Mouse (Mus musculus): ENCODE results near the gene Slc44a5.
A peak's percentile ranks its signal among the peaks of the same experiment; 100 is the strongest.
"Not testable (repeated sequence)": the region's sequence is repeated elsewhere in the genome, so short reads cannot be mapped to it uniquely, and the experiment has no call there.

Gene Slc44a5

DNA sequence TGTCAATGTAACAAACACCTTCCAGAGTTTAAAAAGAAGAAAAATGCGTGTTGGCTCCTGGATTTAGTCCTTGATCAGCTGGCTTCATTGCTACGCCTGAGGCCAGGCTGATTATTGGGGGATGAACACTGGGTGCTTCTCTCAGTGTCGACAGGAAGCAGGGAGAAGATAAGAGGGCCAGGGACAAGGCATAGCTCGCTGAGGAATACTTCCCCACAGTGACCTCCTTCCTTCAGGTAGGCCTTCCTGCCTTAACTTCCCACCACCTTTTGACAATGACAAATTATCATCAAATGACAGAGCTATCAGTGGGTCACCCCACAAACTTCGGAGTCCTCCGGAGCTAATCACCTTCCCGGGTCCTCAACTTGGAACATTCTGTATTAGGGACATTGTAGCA lies 242.1 kb downstream of the Slc44a5 start:
- no peak for DNase-seq (ENCODE audit: low spot score in 2 of 2)

DNA sequence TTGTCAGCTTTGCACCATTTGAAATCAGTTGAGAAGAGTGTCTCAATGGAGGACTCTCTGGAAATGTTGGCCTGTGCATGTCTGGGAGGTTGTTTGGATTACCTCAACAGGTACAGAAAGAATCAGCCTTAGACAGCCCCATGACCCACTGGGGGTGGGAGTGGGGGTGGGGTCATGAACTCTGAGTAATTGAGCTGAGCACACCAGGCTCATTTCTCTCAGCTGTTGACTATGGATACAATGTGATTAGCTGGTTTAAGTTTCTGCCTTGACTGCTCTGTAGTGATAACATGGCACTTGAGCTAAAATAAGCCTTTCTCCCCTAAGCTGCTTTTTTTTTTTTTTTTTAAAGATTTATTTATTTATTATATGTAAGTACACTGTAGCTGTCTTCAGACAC lies 242.5 kb downstream of the Slc44a5 start:
- no peak for DNase-seq (ENCODE audit: low spot score in 2 of 2)

DNA sequence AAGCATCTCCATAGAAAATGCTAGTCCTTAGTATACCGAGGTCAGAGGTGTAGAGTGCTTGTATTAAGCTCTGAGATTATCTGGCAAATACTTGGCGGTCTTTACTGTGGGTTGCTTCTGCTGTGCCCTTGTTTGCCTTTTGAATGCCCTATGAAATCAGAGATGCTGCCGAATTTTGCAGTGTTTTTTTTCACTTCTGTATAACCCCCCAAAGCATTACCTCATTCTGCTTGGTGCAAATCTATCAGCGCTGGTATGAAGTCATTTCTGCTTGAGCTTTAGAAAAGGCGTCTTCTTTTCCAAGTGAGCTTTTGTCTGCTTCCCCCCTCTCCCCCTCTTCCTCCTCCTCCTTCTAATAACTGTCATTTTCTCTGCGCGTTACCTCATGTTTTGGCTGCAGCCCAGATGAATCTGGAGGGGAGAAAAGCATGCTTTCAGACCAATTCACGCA lies 248.9 kb downstream of the Slc44a5 start:
- DNase-seq (ENCODE audit: low spot score in 2 of 2): no peak

DNA sequence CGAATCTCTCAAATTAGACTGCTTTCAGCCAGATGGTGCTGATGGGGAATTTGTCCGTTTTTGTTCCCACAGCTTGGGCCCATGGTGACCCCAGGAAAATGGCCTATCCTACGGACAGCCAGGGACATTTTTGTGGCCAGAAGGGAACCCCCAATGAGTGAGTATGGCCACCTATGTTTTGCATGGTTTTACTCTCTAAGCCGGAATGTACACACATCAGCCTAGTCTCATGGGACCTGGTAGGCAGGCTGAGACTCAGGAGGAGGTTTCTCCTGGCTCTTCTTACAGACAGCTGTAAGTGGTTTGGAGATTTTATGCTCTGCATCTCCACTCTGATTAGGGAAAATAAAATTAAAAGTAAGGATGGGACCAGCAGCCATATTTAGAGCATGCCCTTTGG lies 249.5 kb downstream of the Slc44a5 start:
- no peak for DNase-seq (ENCODE audit: low spot score in 2 of 2)

DNA sequence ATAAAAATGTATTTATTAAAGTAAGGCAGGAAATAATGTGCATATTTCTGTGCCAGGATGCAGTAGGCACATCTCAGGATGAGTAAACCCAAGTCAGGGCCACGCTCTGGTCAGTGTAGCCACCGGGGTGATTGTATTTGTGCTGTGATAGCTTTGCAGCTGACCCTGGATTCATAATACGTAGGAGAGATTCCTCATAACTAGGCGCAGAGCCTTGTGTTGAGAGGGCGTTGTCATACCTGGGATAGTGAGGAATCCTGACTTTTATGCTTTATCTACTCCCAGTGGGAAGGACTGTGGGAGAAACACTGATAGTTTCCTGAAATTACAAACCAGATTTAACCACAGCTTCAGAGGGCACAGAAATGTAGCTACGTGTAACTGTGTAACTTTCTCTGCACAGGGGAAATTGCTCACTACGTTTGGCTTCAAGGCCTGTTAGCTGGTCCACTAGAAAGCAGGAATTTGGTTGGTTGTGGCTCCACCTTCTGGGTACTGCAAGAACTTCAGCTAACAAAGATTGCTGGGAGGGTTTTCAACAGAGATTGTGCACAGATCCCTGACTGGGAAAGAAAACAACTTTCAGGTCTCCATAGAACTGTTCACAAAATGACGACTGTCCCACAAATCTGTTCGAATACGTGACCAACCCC lies 253.0 kb downstream of the Slc44a5 start:
- DNase-seq (ENCODE audit: low spot score in 2 of 2): peak; percentile 6 to 36

DNA sequence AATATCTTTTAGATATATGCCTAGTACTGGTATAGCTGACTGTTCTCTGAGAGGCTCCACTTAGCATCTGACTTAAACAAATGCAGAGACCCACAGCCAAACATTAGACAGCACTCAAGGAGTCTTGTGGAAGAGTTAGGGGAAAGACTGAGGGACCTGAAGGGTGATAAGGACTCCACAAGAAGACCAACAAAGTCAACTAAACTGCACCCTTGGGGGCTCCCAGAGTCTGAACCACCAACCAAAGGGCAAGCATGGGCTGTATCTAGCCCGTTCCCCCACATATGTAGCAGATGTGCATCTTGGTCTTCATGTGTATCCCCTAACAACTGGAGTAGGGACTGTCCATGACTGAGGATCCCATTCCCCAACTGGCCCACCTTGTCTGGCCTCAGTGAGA lies 271.7 kb downstream of the Slc44a5 start:
- no peak for DNase-seq (ENCODE audit: low spot score in 2 of 2)

DNA sequence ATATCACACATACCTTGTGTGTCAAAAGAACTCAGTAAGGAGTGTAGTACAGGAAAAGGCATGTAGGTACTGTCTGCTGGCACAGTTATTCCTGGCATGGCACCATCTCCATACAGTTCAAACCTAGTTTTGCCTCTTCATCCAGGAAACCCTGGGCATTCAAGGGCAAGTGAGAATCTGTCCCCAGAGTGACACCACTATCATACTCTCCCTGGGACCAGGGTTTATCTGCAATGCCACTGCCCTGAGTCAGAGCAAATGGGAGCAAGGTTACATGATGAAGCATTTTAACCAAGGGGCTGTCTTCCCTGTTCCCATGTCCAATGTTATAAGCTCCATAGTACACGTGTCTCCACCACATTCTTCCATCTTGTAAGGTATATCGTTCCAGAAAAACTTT lies 278.2 kb downstream of the Slc44a5 start:
- DNase-seq (ENCODE audit: low spot score in 2 of 2): no peak

DNA sequence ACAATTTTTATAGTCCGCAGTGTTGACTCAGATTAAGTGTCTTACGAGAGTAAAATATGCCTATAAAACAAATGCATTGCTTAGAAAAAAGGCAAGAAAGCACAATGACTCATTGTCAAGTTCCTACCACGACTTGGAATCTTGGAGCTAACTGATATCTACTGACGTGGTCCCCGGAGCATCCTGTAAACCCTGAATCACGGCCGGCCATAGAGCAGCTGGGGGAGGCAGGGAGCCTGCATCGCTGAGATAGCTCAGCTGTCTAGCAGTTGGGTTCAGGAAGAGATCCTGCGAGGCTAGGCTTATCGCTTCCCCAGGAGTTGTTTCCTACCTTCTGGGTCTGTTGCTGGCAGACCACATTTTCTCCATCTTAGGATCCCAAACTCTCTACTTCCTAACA lies 279.0 kb downstream of the Slc44a5 start:
- DNase-seq (ENCODE audit: low spot score in 2 of 2): no peak

DNA sequence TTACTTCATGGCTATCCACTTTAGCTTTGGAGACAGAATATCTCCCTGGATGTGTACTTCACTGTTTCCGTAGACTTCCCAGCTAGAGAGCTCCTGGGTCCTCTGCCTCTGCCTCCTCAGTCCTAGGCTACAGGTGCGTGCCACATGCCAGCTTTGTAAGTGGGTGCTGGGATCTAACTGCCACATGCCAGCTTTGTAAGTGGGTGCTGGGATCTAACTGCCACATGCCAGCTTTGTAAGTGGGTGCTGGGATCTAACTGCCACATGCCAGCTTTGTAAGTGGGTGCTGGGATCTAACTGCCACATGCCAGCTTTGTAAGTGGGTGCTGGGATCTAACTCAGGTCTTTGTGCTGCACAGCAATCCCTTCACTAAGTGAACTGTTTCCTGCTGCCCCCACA lies 281.0 kb downstream of the Slc44a5 start:
- not testable (repeated sequence) for DNase-seq (ENCODE audit: low spot score in 2 of 2)

DNA sequence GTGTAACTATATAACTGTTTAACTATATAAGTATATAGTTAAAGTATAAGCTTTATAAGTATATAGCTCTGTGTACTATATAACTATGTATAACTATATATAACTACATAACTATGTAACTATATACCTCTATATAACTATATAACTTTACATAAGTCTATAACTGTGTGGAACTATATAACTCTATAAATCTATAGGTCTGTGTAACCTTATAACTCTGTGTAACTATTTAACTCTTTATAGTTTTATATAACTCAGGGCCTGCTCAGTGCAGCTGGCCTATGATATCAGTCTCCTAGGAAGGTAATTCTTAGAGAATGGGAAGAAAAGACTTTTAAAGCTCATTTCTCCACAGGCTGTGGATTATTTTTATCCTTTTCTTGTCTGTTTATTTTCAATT lies 284.1 kb downstream of the Slc44a5 start:
- no peak for DNase-seq (ENCODE audit: low spot score in 2 of 2)

DNA sequence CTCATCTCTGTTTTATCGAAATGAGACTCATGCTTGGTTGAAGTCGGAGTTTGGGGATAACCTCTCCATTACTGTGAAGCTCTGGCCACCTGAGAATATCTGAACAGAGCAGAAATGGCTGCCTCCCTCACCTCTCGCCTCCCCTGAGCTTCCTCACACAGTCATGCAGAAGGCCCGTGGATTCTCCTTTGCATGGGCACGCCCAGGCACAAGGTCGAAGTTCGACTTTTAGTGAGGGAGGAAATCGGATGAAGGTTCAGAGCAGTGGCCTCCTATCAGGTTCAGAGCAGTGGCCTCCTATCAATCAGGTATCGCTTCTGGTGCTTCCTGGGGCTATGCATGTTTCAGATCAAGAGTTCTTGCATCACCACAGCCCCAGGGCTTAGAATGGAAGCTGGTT lies 295.1 kb downstream of the Slc44a5 start:
- no peak for DNase-seq (ENCODE audit: low spot score in 2 of 2)

DNA sequence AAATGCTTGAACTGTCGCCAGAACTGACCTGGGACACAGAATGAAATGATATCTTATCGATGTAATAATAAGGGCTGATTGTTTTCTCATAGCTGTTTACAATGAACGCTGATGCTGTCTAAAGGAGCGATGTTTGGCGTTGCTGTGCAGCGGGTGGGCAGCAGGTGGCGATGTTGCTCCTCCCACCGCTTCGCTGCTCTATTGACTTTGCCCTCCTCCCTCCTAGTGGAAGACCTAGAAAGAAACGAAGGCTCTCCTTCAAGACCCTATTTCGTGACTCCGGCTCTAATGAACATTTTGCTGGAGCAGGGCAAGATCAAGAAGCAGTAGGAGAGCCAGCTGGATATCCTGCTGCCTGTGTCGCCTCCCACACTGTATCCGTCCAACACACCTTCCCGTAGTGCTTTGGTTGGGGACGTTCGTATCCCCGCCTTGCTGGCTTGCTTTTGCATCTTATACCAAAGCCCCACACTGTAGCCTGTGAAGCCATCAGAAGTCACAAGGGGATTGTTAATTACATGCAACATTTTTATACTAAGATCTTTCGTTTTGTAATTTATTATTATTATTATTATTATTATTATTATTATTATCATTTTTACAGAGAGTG lies 296.6 kb downstream of the Slc44a5 start:
- peak; percentile 9 to 50 for DNase-seq (ENCODE audit: low spot score in 2 of 2)

DNA sequence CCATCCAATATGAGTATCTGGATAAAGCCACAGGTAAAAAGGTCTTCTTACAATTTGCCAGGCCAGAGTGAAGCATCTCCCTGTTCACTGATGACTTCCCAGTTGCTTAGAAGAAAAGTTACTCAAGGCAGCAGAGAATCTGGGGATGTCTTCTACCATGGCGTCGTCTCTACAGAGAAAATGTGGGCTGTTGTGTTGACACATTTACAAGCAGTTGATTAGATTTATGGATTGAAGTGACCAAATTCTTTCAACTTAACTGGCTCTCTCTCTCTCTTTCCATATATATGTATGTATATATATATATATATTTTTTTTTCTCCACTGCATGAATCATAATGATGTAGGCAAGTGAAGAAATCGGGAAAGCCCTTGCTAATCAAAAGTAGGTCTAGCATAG lies 301.4 kb downstream of the Slc44a5 start:
- no peak for DNase-seq (ENCODE audit: low spot score in 2 of 2)

DNA sequence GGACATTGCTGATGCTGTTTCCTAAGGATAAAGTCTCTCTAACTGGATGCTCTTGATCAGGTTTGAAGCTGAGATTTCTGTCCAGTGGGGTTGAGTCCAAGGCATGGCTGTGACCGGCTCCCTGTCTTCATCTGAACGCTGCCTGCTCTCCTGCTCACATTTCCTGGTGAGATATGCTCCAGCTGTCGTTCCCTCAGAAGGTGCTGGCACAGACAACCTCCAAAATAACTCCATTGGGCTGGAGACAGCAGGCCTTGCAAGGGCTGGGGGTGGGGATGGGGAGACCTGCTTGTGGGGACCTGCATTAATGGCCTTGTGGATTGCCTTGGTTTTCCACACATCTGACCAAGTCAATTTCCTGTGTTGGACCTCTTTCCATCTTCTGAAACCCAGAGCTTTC lies 311.0 kb downstream of the Slc44a5 start:
- no peak for DNase-seq (ENCODE audit: low spot score in 2 of 2)

DNA sequence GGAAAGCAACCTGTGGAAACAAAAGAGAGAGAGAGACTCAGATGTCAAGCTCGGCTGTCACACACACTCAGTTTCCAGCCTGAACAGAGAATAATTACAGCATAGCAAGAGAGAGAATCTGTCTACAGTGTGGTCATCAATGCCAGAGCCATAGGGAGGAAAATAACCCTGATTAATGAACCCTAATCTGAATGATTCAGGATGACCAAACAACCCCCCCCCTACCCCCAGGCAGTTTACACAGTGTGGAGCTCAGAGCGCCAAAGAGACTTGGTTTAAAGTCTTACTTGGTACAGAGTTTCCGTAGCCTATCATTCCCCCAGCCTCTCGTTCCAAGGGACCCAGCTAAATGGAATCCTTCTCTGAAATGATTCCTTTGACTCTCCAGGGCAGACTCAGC lies 312.1 kb downstream of the Slc44a5 start:
- DNase-seq (ENCODE audit: low spot score in 2 of 2): no peak

DNA sequence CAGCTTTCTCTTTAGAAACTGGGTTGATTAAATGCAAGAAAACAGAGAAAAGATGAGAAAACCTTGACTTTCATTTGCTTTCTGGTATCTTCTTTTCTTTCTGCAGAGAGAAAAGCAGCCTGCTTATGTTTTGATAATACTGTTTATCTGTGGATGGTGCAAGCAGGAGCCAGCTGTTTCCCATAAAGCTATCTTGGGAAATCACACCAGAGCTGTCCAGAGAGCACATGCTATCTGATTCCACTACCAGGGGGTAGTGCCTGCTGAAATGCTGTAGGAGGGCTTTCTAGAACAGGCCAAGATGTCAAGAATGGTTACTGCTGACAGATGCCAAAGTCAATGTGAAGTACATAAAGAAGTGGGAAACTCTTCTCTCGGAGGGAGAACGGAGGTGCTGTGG lies 314.0 kb downstream of the Slc44a5 start:
- no peak for DNase-seq (ENCODE audit: low spot score in 2 of 2)

DNA sequence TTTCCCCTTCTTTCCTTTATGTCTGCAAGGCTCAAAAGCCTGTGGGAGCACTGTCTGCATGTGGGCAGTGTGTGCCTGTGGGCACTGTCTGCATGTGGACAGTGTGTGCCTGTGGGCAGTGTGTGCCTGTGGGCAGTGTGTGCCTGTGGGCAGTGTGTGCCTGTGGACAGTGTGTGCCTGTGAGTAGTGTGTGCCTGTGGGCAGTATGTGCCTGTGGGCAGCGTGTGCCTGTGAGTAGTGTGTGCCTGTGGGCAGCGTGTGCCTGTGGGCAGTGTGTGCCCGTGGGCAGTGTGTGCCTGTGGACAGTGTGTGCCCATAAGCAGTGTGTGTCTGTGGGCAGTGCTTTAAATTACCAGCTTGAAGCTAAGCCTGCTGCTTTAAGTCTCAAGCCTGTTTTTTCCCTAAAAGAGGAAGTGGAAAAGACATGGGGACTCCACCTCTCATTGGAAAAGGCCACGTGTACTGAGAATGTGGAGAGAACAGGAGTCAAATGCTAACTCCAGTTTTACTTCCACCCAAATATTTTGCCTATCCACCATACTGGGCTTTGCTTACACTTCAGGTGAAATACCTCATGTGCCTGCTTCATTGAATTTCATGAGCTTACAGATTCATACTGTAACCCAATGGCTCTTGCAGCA lies 315.3 kb downstream of the Slc44a5 start:
- no peak for DNase-seq (ENCODE audit: low spot score in 2 of 2)

DNA sequence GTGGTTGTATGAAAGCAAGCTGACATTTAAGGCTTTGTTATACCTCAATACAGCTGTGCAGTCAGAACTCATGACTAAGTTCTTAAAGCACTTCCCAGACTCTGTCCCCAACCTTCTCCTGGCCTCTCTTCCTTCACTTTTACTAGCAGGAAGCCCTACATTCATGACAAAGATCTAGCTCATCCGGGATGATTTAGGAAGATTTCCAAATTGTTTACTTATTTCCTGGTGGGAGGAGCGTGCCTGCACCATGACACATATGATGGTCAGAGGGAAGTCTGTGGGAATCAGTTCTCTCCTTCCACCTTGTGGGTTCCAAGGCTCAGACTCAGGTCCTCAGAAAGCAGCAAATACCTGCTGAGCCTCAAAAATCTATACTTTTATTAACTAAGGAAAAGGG lies 317.1 kb downstream of the Slc44a5 start:
- no peak for DNase-seq (ENCODE audit: low spot score in 2 of 2)

DNA sequence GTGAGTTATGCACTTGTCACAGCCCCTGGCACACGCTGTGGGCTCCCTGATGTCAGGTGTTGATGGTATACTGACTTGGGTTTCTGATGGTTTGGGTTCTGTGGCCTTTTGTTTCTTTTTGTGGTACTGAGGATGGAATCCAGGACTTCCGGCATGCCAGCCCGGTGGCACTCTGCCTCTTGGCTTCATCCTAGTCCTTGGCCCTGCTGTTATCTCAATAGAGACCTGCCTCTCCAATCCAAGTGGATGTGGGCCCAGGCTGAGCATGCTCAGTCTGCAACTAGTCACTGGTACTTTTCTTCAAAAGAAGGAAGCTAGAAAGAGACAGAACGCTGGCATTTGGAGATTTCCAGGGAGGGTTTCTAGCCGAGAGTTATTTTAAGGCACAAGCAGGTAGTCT lies 318.9 kb downstream of the Slc44a5 start:
- DNase-seq (ENCODE audit: low spot score in 2 of 2): no peak

DNA sequence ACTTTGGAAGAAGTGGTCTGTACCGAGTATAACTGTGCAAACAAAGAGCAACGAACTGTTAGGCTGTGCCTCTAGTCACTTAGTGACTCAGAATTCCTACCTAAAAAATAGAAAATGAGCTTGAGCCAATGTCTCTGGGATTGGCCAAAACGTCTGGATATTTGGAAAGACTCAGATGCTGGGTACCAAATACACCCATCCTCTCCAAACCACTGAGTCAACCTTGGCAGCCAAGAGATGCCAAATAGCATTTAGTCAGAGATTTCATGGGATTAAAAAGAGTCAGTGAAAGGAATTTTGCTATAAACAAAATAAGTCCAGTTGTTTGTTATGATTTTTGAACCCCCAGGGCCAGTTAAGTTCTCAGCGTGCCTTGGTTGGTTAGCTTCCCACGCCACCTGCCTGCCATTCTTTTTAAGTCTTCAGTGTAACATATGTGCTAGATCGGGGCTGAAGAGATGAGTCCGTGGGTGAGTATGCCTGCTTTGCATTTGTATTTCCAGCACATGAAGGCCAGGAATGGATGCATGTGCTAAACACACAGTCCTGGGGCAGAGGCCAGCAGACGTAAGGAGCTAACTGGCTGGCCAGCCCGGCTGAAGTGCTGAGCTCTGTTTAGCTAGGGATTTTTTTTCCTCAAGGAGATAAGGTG lies 320.7 kb downstream of the Slc44a5 start:
- DNase-seq (ENCODE audit: low spot score in 2 of 2): no peak

DNA sequence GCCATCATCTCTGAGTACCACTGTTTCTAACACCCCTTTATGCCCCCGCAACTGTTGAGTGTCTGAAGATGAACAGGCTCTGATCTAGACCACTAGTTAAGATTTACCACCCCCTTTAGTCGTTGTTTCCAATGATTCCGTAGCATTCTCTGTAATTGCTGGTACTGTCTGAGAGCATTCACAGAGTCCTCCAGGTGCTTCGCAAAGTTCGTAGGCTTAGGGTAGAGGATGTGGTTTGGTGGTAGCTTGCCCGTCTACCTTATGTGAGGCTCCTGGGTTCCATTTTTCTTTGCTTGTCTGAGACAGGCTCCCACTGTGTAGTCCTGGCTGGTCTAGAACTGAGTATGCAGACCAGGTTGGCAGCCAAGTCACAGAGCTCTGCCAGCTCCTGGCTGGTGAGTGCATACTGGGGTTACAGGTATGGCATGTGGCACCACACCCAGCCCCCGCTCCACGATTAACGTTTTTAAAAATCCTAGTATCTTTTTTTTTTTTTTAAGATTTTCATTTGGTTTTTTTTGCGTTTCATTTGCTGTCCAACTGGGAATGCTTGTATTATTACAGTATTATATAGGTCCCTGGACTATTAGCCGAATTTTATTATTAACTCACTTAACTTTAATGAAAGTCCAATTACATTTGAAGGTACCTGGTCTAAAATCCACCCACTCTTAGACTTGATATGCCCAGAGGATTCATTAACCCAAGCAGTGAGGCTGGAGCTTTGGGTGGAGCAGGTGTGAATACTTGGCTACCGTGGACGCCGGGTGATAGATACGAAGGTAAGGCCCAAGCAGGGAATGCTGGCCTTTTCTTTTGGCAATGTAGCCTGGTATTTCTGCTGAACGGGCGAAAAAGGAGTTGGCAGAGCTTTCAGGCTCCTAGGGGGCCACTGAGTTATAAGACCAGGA lies 321.9 kb downstream of the Slc44a5 start:
- no peak for DNase-seq (ENCODE audit: low spot score in 2 of 2)

DNA sequence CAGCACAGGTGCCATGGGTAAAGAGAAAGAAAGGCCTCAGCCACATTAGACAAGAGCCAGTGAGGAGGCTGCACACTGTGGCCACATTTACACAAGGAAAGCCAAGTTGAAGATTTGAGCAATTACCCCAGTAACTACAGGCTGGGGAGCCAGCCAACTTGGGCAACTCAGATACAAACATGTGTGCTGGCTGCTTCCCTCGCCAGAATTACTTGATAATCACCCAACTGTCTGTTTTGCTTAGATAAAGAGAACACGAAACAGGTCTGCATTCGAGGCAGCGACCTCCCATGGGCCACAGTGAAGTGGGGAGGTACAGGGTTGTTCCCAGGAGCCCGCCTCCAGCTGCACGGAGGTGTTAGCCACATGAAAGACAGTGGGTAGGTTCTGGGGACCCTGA lies 324.3 kb downstream of the Slc44a5 start:
- DNase-seq (ENCODE audit: low spot score in 2 of 2): no peak
